Mouse (Mus musculus): ENCODE results near the gene Gdf5.

GRCm38 (mm10) chr2:155903632-155904008 lies 41.5 kb downstream of the Gdf5 start:
- no peak for TF ChIP-seq CTCF (conservative IDR thresholded peaks at IDR 0.05; ENCODE audit: low read length)
- TF ChIP-seq NANOG (IDR thresholded peaks at IDR 0.05; ENCODE audit: borderline replicate concordance, low read length), result no peak
- TF ChIP-seq POU5F1 (IDR thresholded peaks at IDR 0.05; ENCODE audit: borderline replicate concordance, low read length), result no peak
